Mouse (Mus musculus): ENCODE results near the gene Ins2.

DNA sequence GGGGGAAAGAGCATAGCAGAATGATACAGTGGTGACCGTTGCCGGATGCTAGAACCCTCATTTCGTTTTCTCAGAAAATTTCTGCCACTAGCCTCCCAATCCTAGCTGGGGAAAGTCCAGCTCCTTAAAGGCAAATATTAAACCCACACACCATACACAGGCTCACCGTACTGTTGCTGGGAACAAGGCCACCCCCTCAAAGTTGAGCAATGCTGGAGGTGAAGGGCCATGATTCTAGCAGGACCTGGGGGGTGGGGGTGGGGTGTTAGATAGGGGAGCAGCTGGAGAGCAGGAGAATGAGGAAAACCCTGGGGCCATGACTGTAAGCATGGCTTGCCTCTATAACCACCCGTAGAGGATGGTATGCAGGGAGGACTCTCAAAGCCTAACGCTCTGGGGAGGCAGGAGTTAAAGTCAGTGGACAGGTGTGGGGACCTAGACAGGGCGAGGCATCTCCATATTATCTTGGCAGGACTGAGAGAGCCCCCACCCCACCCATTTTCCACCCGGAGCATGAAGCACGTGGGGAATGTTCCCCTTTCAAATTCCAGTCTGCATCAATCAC is 78.6 kb downstream of the Ins2 start:
- no peak for TF ChIP-seq CTCF (IDR thresholded peaks at IDR 0.05; ENCODE audit: low read depth)
- no peak for TF ChIP-seq EP300 (IDR thresholded peaks at IDR 0.05; ENCODE audit: low read depth)
